Mouse (Mus musculus) megakaryocyte, embryonic 14.5 days (primary cell): ENCODE results near the gene Cnfn. TPM values are rescaled to one million over a fixed set of nuclear protein-coding genes. Genes with fewer than 3 reads are reported as not detected.

Source experiments
- H3K27me3 ChIP-seq: replicated peaks from 2 replicates; pipeline ENCODE3; 2012; ENCODE audit warnings: inconsistent platforms
- H3K36me3 ChIP-seq: replicated peaks from 2 replicates; pipeline ENCODE3; 2012; ENCODE audit warnings: low read length, inconsistent platforms, mixed read lengths
- H3K4me1 ChIP-seq: 2 replicates; pipeline ENCODE4 v1.6.1; 2012; ENCODE audit warnings: inconsistent platforms
- H3K4me3 ChIP-seq: replicated peaks from 2 replicates; pipeline ENCODE3; 2012; ENCODE audit warnings: moderate library complexity, mild to moderate bottlenecking, inconsistent platforms
- H3K9me3 ChIP-seq: 2 replicates; pipeline ENCODE4 v1.6.1; 2012; ENCODE audit warnings: inconsistent platforms
- FLI1 ChIP-seq: IDR thresholded peaks from 2 replicates; pipeline ENCODE4 v1.6.1; 2012; ENCODE audit warnings: low read length, inconsistent platforms, mixed read lengths
- GATA1 ChIP-seq: IDR thresholded peaks from 3 replicates; pipeline ENCODE4 v1.6.1; 2012; ENCODE audit warnings: mixed read lengths, low read length, inconsistent platforms, borderline replicate concordance
- polyA plus RNA-seq: library from polyadenylated mRNA; stranded (reverse); fragments of >175 nt; gene quantifications from 2 replicates; pipeline ENCODE4 v1.2.3, GENCODE M21; 2012; ENCODE audit warnings: low replicate concordance; ENCODE audit not compliant: insufficient read depth

Cnfn gene
- polyA plus RNA-seq, 1 experiment: not detected

GRCm38 (mm10) chr7:25398610-25399009 is 29.1 kb upstream of the Cnfn start, which contains the start of gene Lipe:
TSS of gene Lipe (minus strand) at chr7:25398710.
- Histone ChIP-seq H3K27me3 (peaks cover 3% of the 10 kb centered on the region), H3K36me3 (no peaks in the 10 kb centered on the region), H3K9me3 (no peaks in the 10 kb centered on the region), H3K4me1 (peaks cover 40% of the 10 kb centered on the region), H3K4me3 (no peak within 1 kb of the TSS)
- TF ChIP-seq FLI1 (no peak), GATA1 (no peak)

DNA sequence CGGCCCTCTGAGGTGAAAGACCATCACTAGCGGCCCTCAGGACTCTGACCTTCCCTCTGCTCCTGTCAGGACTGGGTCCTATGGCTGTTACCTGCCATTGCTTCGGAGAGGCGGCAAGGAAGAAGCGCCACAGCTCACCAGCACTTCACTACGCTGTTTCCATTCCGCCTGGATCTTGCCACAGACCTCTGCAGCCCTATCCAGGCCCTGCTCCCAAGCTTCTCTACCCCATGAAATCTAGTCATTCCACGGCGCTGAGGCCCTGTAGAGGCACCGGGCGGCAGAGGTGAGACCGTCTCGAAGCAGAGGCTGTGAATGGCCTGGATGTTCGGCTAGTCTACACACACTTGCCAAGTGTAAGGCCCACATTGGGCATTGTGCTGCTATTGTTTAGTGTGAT is 27.1 kb upstream of the Cnfn start:
- Histone ChIP-seq H3K36me3 (peaks cover 4% of the 10 kb centered on the region), H3K9me3 (no peaks in the 10 kb centered on the region), H3K4me1 (peaks cover 35% of the 10 kb centered on the region), H3K4me3 (peak overlapping the region; percentile 42), H3K27me3 (no peaks in the 10 kb centered on the region)
- TF ChIP-seq GATA1 (no peak), FLI1 (no peak)

DNA sequence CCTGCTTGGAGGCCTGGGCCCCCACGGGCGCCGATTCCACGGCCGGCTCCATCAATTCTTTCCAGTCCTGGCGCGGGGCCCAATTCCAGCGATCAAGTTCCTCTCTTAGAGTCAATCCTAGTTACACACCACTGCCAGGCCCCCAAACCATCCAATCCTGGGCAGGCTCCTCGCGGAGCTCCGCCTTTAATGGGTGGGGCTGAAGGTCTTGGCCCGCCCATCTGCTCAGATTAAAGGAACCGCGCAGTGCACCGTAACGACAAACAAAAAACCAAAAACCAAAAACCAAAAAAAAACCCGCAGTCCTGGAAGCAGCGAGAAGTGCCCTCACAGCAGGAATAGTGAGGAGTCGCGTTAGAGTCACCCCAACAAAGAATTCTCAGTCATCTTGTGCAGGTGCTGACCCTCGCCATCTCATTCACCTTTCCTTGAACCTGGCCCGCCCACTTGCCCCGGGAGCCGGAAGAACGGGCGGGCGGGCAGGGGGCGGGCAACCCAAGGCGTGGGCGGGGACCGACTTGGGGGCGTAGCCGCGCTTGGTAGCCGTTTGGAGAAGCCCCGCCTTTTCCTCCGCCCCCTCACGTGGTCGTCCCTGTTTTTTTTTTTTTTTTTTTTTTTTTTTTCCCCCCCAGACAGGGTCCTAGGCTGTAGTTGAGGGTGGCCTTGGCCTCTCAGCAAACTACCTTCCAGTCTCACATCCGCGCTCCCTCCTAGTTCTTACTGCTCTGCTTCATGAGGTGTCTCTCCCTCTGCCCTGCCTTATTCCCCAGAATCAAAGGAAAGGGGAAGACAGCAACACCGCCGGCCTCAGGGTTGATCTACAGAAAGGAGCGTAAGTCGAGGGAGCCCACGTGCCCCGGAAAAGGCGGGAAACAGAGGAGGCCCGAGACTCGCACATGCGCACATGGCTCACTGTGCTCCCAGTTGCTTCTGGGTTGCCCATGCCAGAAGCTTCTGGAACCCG is 26.3 kb upstream of the Cnfn start:
- no peaks in the 10 kb centered on the region for H3K27me3 ChIP-seq
- peaks cover 7% of the 10 kb centered on the region for H3K36me3 ChIP-seq
- peak overlapping the region; percentile 94 for H3K4me3 ChIP-seq
- TF ChIP-seq FLI1 (no peak), GATA1 (no peak)
- no peaks in the 10 kb centered on the region for H3K9me3 ChIP-seq
- H3K4me1 ChIP-seq: peaks cover 43% of the 10 kb centered on the region

DNA sequence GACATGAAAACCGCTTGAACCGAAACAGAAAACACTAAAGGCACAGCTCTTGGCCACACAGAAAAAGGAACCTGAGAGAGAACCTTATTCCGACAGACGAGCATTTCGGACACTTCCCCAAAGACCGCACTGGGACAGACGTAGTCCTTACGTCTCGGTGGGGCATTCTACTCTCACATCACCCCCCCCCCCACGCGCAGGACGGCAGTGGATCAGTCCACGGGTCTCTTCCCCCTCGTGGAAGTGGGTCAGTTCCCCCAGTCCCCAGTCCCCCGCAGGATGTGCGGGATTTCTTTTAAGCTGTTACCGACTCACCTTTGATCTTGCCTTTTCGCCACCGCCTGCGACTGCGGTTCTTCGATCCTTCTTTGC is 25.6 kb upstream of the Cnfn start:
- peaks cover 11% of the 10 kb centered on the region for H3K36me3 ChIP-seq
- no peak for TF ChIP-seq GATA1
- no peak for TF ChIP-seq FLI1
- no peaks in the 10 kb centered on the region for H3K9me3 ChIP-seq
- peaks cover 50% of the 10 kb centered on the region for H3K4me1 ChIP-seq
- no peaks in the 10 kb centered on the region for H3K27me3 ChIP-seq
- H3K4me3 ChIP-seq: peak overlapping the region; percentile 94

DNA sequence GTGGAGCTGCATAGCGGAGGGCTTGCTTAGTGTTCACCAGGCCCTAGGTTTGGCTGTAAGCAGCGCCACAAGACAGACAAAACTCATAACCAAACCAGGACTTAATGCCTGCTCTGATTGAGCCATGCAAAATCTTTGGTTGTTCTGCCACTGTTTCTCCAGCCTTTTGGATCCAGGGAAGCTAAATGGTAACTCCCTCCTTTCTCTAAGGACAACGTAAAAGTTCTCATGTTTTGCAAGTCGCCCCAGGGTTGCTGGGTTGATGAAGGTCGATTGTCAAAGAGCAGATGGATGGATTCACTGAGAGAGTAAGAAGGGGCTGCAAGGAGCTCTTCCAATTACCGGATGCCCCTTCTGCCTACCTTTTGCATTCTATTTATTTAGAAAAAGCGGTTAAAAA is 25.2 kb upstream of the Cnfn start:
- no peak for TF ChIP-seq FLI1
- TF ChIP-seq GATA1: no peak
- peaks cover 12% of the 10 kb centered on the region for H3K36me3 ChIP-seq
- H3K4me1 ChIP-seq: peaks cover 54% of the 10 kb centered on the region
- no peaks in the 10 kb centered on the region for H3K9me3 ChIP-seq
- H3K4me3 ChIP-seq: peak overlapping the region; percentile 94
- H3K27me3 ChIP-seq: no peaks in the 10 kb centered on the region

DNA sequence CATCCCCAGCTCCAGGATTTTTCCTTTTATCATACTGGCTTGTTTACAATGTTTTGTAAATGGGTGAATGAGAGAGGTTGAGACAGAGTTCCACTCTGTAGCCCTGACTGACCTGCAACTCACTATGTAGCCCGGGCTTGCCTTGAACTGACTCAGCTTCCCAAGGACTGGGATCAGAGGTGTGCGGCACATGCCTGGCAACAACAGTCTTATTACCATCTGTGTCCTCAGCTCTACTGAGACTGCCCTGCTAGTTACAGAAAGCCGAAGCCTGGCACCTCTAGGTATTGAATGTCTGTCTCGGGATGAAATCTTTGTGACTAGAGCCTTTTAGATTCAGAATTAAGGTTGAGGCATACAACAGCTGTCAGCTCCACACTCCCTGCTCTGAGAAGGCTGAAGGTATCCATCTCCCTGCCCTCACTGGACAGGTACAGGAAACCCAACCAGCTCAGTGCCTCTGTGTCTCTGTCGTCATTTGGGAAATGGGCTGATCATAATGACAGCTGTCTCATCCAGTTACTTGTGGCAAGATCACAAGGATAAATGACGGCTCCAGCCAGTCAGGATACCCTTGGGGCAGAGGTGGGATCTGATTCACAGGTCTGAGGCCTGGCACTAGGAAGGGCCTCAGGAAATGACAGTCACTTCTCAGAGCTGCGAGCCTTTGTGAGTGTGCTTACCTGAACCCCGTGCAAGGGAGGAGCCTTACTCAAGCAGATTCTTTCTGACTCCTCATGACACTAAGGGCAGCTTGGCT is 24.1 kb upstream of the Cnfn start:
- Histone ChIP-seq H3K4me3 (peak overlapping the region; percentile 47), H3K27me3 (no peaks in the 10 kb centered on the region), H3K36me3 (peaks cover 18% of the 10 kb centered on the region), H3K9me3 (no peaks in the 10 kb centered on the region), H3K4me1 (peaks cover 60% of the 10 kb centered on the region)
- TF ChIP-seq GATA1 (no peak), FLI1 (no peak)

DNA sequence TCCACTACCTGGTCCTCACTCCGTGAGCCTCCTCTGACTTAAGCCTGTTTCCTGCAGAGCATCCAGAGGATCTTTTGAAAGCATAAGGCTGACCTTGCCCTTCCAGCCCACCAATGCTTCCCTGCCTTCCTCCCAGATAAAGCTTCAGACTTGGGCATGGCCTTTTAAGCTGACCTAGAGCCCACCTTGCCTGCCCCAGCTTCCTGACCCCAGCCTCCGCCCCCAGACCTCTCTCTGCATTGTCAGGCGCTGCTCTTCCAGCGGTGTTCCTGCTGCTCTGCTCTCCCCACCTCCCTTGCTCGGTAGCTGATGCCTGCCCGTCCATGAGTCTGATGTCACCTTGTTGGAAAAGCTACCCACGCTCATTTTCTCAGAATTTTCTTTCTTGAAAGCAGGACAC is 23.3 kb upstream of the Cnfn start:
- Histone ChIP-seq H3K36me3 (peaks cover 26% of the 10 kb centered on the region), H3K9me3 (no peaks in the 10 kb centered on the region), H3K4me3 (no peak overlapping the region), H3K4me1 (peaks cover 68% of the 10 kb centered on the region), H3K27me3 (no peaks in the 10 kb centered on the region)
- TF ChIP-seq GATA1 (no peak), FLI1 (no peak)

DNA sequence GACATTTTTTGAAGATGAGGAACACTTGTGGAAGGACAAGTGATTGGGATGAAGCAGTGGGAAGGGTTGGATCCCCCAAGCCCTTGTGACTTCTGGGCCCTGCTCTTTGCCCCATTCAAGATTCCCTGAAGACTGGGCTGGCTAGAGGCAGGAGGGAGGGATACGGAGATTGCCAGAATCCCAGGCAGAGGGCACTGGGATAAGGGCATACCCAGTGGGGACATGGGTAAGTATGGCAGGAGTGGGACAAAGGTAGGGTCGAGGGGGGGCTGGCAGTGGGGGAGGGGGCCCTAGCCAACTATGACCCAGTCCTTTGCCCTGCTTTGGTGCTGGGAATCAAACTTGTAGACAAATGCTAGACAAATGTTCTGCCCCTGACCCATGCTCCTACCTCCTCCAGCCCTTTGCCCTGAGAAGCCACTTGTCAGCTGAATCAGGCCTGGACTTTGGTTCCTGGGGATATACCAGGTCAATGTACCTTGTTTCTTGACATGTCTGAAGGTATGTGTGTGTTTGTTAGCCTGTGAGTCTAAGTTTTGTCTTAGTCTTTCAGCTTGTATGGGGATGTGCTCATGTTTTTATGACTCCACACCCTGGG is 22.4 kb upstream of the Cnfn start:
- no peaks in the 10 kb centered on the region for H3K9me3 ChIP-seq
- H3K4me1 ChIP-seq: peaks cover 71% of the 10 kb centered on the region
- H3K27me3 ChIP-seq: no peaks in the 10 kb centered on the region
- H3K36me3 ChIP-seq: peaks cover 35% of the 10 kb centered on the region
- TF ChIP-seq GATA1 (no peak), FLI1 (no peak)
- H3K4me3 ChIP-seq: no peak overlapping the region

DNA sequence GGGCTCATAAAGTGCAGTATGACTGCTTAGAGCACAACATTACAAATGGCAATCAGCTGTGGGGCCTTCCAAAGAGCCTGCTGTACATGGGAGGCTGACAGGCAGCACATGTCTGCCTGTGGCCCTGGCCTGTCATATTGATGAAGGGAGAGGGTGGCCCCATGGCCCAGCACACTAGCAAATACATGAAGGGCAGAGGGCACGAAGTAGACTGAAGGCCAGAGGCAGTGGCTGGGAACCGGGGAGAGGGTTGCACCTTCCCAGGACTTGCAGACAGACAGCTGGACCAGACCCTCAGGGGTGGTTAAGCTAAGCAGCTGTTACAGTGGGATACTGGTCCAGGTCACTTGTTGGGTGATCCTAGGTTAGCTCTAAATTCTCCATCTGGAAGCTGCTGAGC is 21.5 kb upstream of the Cnfn start:
- TF ChIP-seq FLI1 (no peak), GATA1 (no peak)
- Histone ChIP-seq H3K4me3 (no peak overlapping the region), H3K36me3 (peaks cover 42% of the 10 kb centered on the region), H3K27me3 (no peaks in the 10 kb centered on the region), H3K4me1 (peaks cover 68% of the 10 kb centered on the region), H3K9me3 (no peaks in the 10 kb centered on the region)
